Mouse (Mus musculus) heart, embryonic 11.5 days (tissue): ENCODE data around the gene Eid3. TPM values are rescaled to one million over a fixed set of nuclear protein-coding genes. Genes with fewer than 3 reads are reported as not detected.

ENCODE experiments used
- ATAC-seq: fragments of 200-750 bp; cut with Nextera tagmentation; replicated peaks from 2 replicates; pipeline ENCODE4 v1.8.0; 2017; ENCODE audit warnings: moderate library complexity; ENCODE audit not compliant: insufficient number of reproducible peaks, low FRiP score, low TSS enrichment
- H3K27ac ChIP-seq: fragments of 300-500 bp; sonication (generic); 2 replicates; pipeline ENCODE4 v1.5.1; 2014; ENCODE audit warnings: mild to moderate bottlenecking, low read depth, low read length
- H3K27me3 ChIP-seq: fragments of 300-500 bp; sonication (generic); 2 replicates; pipeline ENCODE4 v1.6.1; 2014; ENCODE audit warnings: mild to moderate bottlenecking, low read length, mixed read lengths; ENCODE audit not compliant: control insufficient read depth, insufficient read depth
- H3K36me3 ChIP-seq: fragments of 300-500 bp; sonication (generic); 2 replicates; pipeline ENCODE4 v1.6.1; 2014; ENCODE audit warnings: mild to moderate bottlenecking, low read length, moderate library complexity, mixed read lengths; ENCODE audit not compliant: control insufficient read depth, insufficient read depth
- H3K4me1 ChIP-seq: fragments of 300-500 bp; sonication (generic); 2 replicates; pipeline ENCODE4 v1.6.1; 2014; ENCODE audit warnings: low read length; ENCODE audit not compliant: control insufficient read depth, insufficient read depth
- H3K4me2 ChIP-seq: fragments of 300-500 bp; sonication (generic); 2 replicates; pipeline ENCODE4 v1.6.1; 2014; ENCODE audit warnings: mild to moderate bottlenecking, moderate library complexity
- H3K4me3 ChIP-seq: fragments of 300-500 bp; sonication (generic); 2 replicates; pipeline ENCODE4 v1.5.1; 2014; ENCODE audit warnings: low read depth, low read length
- H3K9ac ChIP-seq: fragments of 300-500 bp; sonication (generic); 2 replicates; pipeline ENCODE4 v1.6.1; 2014; ENCODE audit warnings: mild to moderate bottlenecking, low read depth, low read length, moderate library complexity
- H3K9me3 ChIP-seq: fragments of 300-500 bp; sonication (generic); replicated peaks from 2 replicates; pipeline ENCODE4 v1.6.1; 2016; ENCODE audit warnings: low read length; ENCODE audit not compliant: control insufficient read depth
- WGBS: fragments of 180-500 bp; shearing (Covaris S2); extraction: QIAGEN DNeasy Blood & Tissue Kit; methylation state at CpG from one replicate; pipeline ENCODE4 v1.1.7; 2014; ENCODE audit not compliant: insufficient replicate concordance; 5-methylcytosine and 5-hydroxymethylcytosine counted together
- polyA plus RNA-seq: library from polyadenylated mRNA; unstranded; fragments of >200 nt; fragmentation: Nextera tagmentation; extraction: Ambion mirVana; gene quantifications from 2 replicates; pipeline ENCODE4 v1.2.1, GENCODE M21; 2014

The Eid3 gene
- polyA plus RNA-seq, 1 experiment from 2014 or later = 0.20 TPM

DNA sequence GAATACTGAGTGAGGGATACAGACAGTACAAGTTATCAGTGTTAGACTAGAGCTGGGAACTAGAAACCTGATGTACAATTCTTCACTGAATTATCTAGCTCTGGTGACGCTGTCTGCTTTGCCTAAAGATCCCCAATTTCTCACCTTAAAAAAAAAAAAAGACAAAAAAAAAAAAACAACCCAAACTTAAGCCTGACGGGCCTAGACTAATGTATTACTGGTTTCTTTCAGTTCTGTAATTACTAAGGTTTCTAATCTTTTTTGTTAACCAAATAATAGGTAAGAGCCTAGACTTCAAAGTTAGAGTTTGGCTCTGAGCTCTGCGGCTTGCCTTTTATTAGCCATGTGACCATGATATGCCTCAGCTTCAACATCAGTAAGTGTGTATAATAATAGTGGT, 30.5 kb upstream of the Eid3 start:
- WGBS = 81% methylated on average over 3 of the region's 3 CpGs
- ATAC-seq = no peak
- Histone ChIP-seq H3K9me3 (no peaks in the 10 kb centered on the region), H3K4me3 (no peak overlapping the region), H3K36me3 (no peaks in the 10 kb centered on the region), H3K9ac (no peak overlapping the region), H3K4me1 (no peaks in the 10 kb centered on the region), H3K27ac (no peak overlapping the region), H3K27me3 (no peaks in the 10 kb centered on the region), H3K4me2 (no peak overlapping the region)

DNA sequence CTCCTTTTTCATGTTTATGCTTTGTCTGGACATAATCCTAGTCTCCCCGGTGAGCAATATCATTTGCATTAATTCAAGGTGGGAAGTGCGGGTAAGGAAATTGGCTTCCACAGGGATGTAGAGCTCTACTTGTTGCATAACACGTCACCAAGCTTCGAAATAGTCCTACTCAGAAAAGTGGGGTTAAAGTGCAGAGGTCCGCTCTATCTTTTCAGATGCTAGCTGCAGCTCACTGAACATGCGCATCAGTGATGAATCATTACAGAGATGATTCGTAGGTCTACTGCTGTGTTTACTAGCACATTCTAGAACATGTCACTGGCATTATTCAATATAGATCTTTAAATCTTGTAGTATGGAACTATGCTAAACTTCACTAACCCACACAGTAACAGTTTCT, 28.0 kb upstream of the Eid3 start:
- ATAC-seq = no peak
- Histone ChIP-seq H3K27ac (no peak overlapping the region), H3K9ac (no peak overlapping the region), H3K4me1 (no peaks in the 10 kb centered on the region), H3K4me3 (no peak overlapping the region), H3K27me3 (no peaks in the 10 kb centered on the region), H3K9me3 (no peaks in the 10 kb centered on the region), H3K4me2 (no peak overlapping the region), H3K36me3 (no peaks in the 10 kb centered on the region)
- 74% methylated on average over 7 of the region's 7 CpGs for WGBS

DNA sequence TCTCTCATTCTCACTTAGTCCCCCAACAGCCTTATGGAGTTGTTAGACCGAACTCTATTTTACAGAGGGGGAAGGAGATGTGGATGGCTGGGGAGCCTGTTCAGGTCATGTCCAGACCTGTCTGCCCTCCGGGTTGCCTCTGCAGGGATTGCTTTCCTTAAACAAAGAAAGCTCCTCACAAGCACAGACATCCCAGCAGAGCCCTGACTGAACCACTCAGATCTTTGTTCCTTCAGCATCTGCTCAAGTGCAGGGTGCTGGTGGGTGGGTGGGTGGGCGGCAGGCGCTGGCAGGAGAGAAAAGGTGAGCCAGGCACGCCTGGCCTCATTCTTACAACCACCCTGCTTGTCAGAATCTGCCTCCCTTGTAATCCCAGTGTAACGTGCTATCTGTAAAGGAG, 22.3 kb upstream of the Eid3 start:
- no peak for ATAC-seq
- 54% methylated on average over 6 of the region's 6 CpGs for WGBS
- Histone ChIP-seq H3K9me3 (no peaks in the 10 kb centered on the region), H3K27me3 (no peaks in the 10 kb centered on the region), H3K36me3 (no peaks in the 10 kb centered on the region), H3K4me2 (no peak overlapping the region), H3K9ac (no peak overlapping the region), H3K27ac (no peak overlapping the region), H3K4me3 (no peak overlapping the region), H3K4me1 (no peaks in the 10 kb centered on the region)

DNA sequence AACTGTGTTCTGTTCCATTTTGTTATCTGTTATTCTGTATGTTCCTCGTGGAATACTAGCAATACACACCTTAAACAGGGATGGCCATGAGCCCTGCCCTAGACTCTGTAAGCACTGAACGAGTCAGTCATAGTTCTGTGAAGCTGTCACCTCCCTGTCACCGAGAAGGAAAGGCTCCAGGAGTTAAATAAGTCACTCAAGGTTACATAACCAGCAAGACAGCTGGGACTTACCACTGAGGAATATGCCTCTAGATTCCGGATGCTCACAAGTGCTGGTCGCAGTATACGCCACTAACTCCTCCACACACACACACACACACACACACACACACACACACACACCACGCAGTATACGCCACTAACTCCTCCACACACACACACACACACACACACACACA, 21.7 kb upstream of the Eid3 start:
- Histone ChIP-seq H3K36me3 (no peaks in the 10 kb centered on the region), H3K4me3 (no peak overlapping the region), H3K9me3 (no peaks in the 10 kb centered on the region), H3K4me1 (no peaks in the 10 kb centered on the region), H3K27me3 (no peaks in the 10 kb centered on the region), H3K4me2 (no peak overlapping the region), H3K27ac (no peak overlapping the region), H3K9ac (no peak overlapping the region)
- WGBS = 79% methylated on average over 8 of the region's 8 CpGs
- ATAC-seq = no peak

DNA sequence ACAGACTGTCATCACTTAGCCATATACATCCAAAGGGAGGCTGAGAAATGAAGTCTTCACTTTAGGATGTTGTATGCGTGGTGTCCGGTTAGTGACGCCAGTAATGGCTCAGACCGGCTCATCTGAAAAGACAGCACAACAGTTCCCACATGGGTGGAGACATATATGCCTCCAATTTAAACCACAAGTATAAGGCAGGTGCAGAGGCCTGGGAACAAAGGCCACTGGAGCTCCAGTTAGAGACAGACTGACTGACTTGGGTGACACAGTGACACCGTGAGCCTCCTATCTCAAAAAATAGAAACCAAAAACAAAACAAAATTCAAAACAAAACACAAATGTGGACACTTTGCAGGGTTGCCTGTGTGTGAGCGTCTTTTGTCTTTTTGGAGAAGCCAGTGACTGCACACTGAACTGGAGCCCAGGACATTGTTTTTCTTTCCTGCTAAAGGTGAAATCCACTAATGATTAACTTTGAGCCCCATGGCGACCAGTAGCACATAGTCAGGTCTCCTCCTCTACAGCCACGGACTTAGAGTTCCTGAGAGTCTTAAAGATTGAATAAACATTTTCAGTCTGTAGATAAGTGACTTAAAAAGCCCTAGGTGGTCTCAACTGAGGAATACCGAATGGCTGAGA, 18.5 kb upstream of the Eid3 start:
- H3K27me3 ChIP-seq = no peaks in the 10 kb centered on the region
- no peak for ATAC-seq
- H3K27ac ChIP-seq = no peak overlapping the region
- H3K9me3 ChIP-seq = no peaks in the 10 kb centered on the region
- 74% methylated on average over 9 of the region's 9 CpGs for WGBS
- no peak overlapping the region for H3K9ac ChIP-seq
- H3K4me1 ChIP-seq = no peaks in the 10 kb centered on the region
- H3K4me3 ChIP-seq = no peak overlapping the region
- no peak overlapping the region for H3K4me2 ChIP-seq
- no peaks in the 10 kb centered on the region for H3K36me3 ChIP-seq

DNA sequence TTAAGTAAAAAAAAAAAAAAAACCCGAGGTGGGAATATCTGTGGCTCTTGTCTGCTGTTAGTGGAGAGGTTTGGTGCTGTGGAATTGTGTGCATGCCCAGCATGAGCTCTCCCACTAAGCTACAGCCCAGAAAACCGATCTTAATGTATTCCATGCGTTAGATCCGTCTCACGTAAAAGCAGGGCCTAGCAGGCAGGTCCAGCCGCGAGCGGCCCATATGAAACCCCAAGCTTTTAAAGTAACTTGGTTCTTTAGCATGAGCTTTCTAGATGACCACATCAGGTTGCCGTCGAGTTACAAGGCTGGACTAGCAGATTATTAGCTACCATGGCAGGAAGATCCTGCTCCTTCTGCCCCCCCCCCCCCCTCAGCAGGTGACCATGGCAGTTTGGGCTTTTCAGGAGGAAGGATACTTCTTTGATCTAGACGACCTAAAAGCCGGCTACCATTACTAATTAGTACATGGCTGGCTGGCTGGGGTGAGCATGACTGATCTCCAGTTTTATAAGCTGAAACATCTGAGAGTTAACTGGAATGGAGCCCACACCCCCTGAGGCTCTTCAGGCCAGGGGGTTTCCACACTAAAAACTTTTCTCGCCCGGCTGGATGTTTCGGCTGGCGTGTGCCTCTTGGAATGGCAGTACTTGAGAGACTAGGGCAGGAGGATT, 16.6 kb upstream of the Eid3 start:
- no peak overlapping the region for H3K9ac ChIP-seq
- no peaks in the 10 kb centered on the region for H3K36me3 ChIP-seq
- no peaks in the 10 kb centered on the region for H3K9me3 ChIP-seq
- no peak for ATAC-seq
- H3K4me3 ChIP-seq = no peak overlapping the region
- H3K4me1 ChIP-seq = no peaks in the 10 kb centered on the region
- 66% methylated on average over 16 of the region's 16 CpGs for WGBS
- no peaks in the 10 kb centered on the region for H3K27me3 ChIP-seq
- no peak overlapping the region for H3K4me2 ChIP-seq
- no peak overlapping the region for H3K27ac ChIP-seq

DNA sequence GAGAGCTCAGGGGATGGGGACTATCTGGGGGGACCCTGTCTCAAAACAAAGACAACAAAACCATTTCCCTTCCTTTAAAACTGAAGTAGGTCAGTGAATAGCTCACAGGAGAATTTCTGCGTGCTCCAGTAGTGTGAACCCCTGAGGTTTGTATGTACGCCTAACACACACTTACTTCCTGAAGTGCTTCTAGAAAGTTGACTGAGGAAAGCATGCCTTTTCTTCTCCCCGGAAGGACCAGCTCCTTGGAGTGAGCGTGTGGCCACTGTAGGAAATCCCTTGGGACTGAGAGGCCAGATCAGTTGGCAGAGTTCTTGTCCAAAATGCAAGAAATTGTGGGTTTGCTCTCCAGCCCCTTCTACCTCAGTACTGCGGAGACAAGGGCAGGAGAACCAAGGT, 16.1 kb upstream of the Eid3 start:
- ATAC-seq = no peak
- H3K27me3 ChIP-seq = no peaks in the 10 kb centered on the region

DNA sequence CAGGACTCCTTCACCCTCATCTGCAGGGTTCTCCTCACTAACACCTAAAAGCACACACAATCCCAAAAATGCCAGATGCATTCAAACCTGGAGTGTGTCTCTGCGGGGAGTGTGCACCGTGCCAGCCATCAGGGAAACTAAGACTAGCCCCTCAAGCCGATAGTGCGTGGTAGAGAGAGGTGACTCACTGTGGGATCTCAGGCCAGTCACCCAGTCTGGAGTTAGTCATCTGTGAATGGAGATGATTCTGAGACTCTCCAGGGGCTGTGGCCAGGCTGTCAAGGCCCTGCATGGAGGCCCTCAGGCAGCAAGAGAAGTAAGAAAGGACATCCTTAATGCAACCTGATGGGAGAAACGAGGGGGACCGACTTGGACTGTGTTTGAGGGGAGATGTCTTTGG, 14.7 kb upstream of the Eid3 start:
- no peaks in the 10 kb centered on the region for H3K36me3 ChIP-seq
- no peak overlapping the region for H3K27ac ChIP-seq
- no peaks in the 10 kb centered on the region for H3K4me1 ChIP-seq
- H3K4me2 ChIP-seq = no peak overlapping the region
- H3K9me3 ChIP-seq = no peaks in the 10 kb centered on the region
- H3K4me3 ChIP-seq = no peak overlapping the region
- H3K27me3 ChIP-seq = no peaks in the 10 kb centered on the region
- no peak overlapping the region for H3K9ac ChIP-seq
- 85% methylated on average over 6 of the region's 6 CpGs for WGBS
- no peak for ATAC-seq

More for the DNA sequence above, 16.1 kb upstream of the Eid3 start:
- Histone ChIP-seq H3K27ac (no peak overlapping the region), H3K36me3 (no peaks in the 10 kb centered on the region), H3K4me1 (no peaks in the 10 kb centered on the region), H3K4me2 (no peak overlapping the region), H3K4me3 (no peak overlapping the region), H3K9ac (no peak overlapping the region), H3K9me3 (no peaks in the 10 kb centered on the region)
- 81% methylated on average over 5 of the region's 5 CpGs for WGBS
